Mouse (Mus musculus): ENCODE measurements around the gene Gm11361. TPM values are rescaled to one million over a fixed set of nuclear protein-coding genes. Genes with fewer than 3 reads are reported as not detected.

The Gm11361 gene
- total RNA-seq (2021): 100 to 1,000 TPM; 127 to 136 TPM

- intact Hi-C loops (cut with DNase I): no loop called here
- DNase-seq: no peak
Observed at GRCm38 (mm10) chr13:28257228-28257627, at the start of gene Gm11361. Gene Gm11361 (plus strand): TSS chr13:28257528.

DNA sequence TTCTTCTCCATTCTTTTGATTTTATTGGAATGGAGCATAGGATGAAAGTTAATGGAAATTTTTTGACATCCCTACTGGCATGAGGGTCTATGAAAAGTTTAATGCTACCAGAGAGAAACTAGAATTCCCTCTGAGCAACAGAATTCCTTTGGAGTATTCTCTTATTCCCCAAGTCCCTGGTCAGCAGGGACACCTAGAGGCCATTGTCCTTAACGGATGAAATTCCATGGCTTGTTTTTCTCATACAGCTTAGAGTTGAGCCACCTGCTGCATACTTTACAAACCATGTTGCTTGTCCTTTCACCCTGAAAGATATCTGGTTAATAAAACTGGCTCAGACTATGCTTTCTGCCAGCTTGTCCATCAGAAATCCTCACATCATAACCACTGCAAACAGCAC, 7.1 kb downstream of the Gm11361 start:
- intact Hi-C loops (cut with DNase I): no loop called here

GRCm38 (mm10) chr13:28287368-28287767, 30.0 kb downstream of the Gm11361 start:
- DNase-seq: no peak
- intact Hi-C loops (cut with DNase I): no loop called here

More for the DNA sequence above, 7.1 kb downstream of the Gm11361 start:
- DNase-seq: no peak

DNA sequence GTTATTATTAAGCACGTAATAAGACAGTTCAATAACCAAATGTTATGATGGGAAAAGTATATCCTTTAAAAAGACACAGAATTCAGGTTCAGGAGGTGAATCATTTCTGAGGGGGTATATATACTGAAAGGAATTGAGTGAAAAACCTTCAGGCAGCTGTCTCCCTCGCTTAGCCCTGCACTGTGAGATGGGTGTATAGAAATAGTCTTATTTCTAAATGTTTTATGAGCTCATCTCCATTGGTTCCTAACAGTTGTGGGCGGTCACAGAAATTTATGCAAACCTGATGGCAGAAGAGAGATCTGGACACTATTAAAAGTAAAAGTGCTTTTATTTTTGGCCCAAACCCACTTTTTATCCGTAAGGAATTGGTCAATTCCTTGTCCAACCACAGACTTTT, 36.9 kb downstream of the Gm11361 start:
- intact Hi-C loops (cut with DNase I): no loop called here
- no peak for DNase-seq

DNA sequence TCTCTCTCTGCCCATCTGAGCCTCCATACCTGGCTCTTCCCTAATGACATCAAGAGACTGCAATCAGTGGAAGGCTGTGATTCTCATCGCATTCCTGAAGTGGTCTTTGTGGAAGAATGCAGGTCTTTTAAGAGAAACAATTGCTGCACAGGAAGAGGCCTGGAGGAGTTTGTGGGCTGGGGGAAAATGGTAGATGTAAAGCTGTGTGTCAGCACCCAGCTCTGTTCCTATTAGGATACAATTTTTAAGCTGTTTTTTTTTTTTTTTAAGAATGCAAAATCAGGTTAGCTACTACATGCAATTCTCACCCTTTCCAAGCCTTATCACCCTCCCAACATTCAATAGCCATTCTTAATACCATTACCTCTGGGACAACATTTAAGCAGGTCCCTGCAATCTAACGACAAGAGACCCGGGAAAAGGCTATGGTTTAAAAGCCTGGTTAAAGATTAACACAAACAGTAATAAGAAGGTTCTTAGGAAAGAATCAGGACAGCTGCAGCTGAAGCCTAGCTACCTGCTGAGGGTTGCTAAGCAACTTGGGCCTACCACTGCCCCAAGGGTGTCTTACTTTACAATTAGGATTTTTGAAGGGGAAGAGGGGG, 37.5 kb downstream of the Gm11361 start:
- peak; percentile 36 for DNase-seq
- intact Hi-C loops (cut with DNase I): no loop called here

DNA sequence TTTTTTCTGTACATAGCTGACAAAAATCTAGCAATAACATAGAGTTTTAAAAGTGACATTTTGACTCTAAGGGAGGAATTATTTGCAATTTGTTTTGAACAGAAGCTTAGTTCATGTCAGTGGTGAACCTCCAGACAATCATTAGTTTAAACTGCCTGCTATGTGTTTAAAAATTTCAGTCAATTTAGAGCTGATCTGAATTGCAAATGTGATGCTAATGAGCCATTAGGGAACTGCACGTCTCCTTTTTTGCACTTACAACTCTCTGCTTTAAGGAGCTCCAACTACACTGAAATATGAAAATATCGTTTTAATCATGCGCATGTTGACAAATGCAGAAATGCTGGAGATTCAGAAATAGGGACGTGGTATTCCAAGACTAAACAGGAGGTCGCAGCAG, 38.2 kb downstream of the Gm11361 start:
- DNase-seq: no peak
- intact Hi-C loops (cut with DNase I): no loop called here

GRCm38 (mm10) chr13:28297098-28297497, 39.8 kb downstream of the Gm11361 start:
- no peak for DNase-seq
- intact Hi-C loops (cut with DNase I): no loop called here

- DNase-seq: no peak
- intact Hi-C loops (cut with DNase I): no loop called here
Observed at GRCm38 (mm10) chr13:28297577-28297976, 40.2 kb downstream of the Gm11361 start.

Other genes starting within 250 kb of the Gm11361 start
- not detected for gene Prl4a1, start 241.3 kb upstream of the Gm11361 start, total RNA-seq (2021)
- not detected for gene Prl5a1, start 115.0 kb upstream of the Gm11361 start, total RNA-seq (2021)

Measured in left cerebral cortex, postnatal 4 days (tissue).